Mouse (Mus musculus) forebrain, embryonic 14.5 days (tissue): Measurements from ENCODE around the gene Ino80b. TPM values are rescaled to one million over a fixed set of nuclear protein-coding genes. Genes with fewer than 3 reads are reported as not detected.

Experiments
- ATAC-seq: fragments of 200-750 bp; cut with Nextera tagmentation; 2 replicates; pipeline ENCODE4 v1.8.0; 2017; ENCODE audit warnings: mild to moderate bottlenecking, moderate library complexity
- DNase-seq: peaks from one replicate; pipeline ENCODE4 v3.0.0-alpha.2; 2015; ENCODE audit warnings: low spot score
- H3K27ac ChIP-seq: fragments of 300-500 bp; sonication (generic); 2 replicates; pipeline ENCODE4 v1.5.1; 2014; ENCODE audit warnings: low read depth, mild to moderate bottlenecking, control low read depth, low read length, moderate library complexity
- H3K27me3 ChIP-seq: fragments of 300-500 bp; sonication (generic); replicated peaks from 2 replicates; pipeline ENCODE4 v1.6.1; 2014; ENCODE audit warnings: low read length, control low read depth, mixed read lengths; ENCODE audit not compliant: control insufficient read depth, insufficient read depth
- H3K36me3 ChIP-seq: fragments of 300-500 bp; sonication (generic); 2 replicates; pipeline ENCODE4 v1.6.1; 2014; ENCODE audit warnings: low read length, control low read depth; ENCODE audit not compliant: control insufficient read depth, insufficient read depth
- H3K4me1 ChIP-seq: fragments of 300-500 bp; sonication (generic); 2 replicates; pipeline ENCODE4 v1.6.1; 2014; ENCODE audit warnings: antibody characterized with exemption, low read length, control low read depth; ENCODE audit not compliant: control insufficient read depth, insufficient read depth
- H3K4me2 ChIP-seq: fragments of 300-500 bp; sonication (generic); 2 replicates; pipeline ENCODE4 v1.6.1; 2014; ENCODE audit warnings: mild to moderate bottlenecking, control low read depth, low read length
- H3K4me3 ChIP-seq: fragments of 300-500 bp; sonication (generic); 2 replicates; pipeline ENCODE4 v1.5.1; 2014; ENCODE audit warnings: low read depth, low read length, control low read depth
- H3K9ac ChIP-seq: fragments of 300-500 bp; sonication (generic); 2 replicates; pipeline ENCODE4 v1.6.1; 2014; ENCODE audit warnings: mild to moderate bottlenecking, low read length, control low read depth, moderate library complexity
- H3K9me3 ChIP-seq: fragments of 300-500 bp; sonication (generic); replicated peaks from 2 replicates; pipeline ENCODE4 v1.6.1; 2016; ENCODE audit warnings: low read length, control low read depth, mixed read lengths; ENCODE audit not compliant: control insufficient read depth
- WGBS: fragments of 180-500 bp; shearing (Covaris S2); extraction: QIAGEN DNeasy Blood & Tissue Kit; methylation state at CpG from one replicate; pipeline ENCODE4 v1.1.7; 2014; 5-methylcytosine and 5-hydroxymethylcytosine counted together
- polyA plus RNA-seq: library from polyadenylated mRNA; unstranded; fragments of >200 nt; fragmentation: Nextera tagmentation; extraction: Ambion mirVana; gene quantifications from 2 replicates; pipeline ENCODE4 v1.2.1, GENCODE M21; 2014

The Ino80b gene
- polyA plus RNA-seq, 1 experiment from 2014 or later = 15.6 TPM

GRCm38 (mm10) chr6:83087926-83088260 is 37.3 kb downstream of the Ino80b start:
- under 1% methylated on average over 9 of the region's 9 CpGs for WGBS
- ATAC-seq = no peak
- Histone ChIP-seq H3K4me1 (no peaks in the 10 kb centered on the region), H3K4me3 (no peak overlapping the region), H3K27ac (no peak overlapping the region), H3K9me3 (no peaks in the 10 kb centered on the region), H3K9ac (no peak overlapping the region), H3K36me3 (no peaks in the 10 kb centered on the region), H3K27me3 (peaks cover 70% of the 10 kb centered on the region), H3K4me2 (no peak overlapping the region)
- DNase-seq = no peak

- under 1% methylated on average over 47 of the region's 47 CpGs for WGBS
- peak overlapping the region; percentile 8; the same call in 1 of the 2 replicates for H3K4me3 ChIP-seq
Measured at GRCm38 (mm10) chr6:83087205-83087925, 37.9 kb downstream of the Ino80b start.

GRCm38 (mm10) chr6:83086121-83087035 is 38.9 kb downstream of the Ino80b start, which contains the start of gene Lbx2:
Gene Lbx2 (plus strand): TSS chr6:83086367.
- Histone ChIP-seq H3K9ac (no peak within 1 kb of the TSS), H3K4me3 (no peak within 1 kb of the TSS), H3K27ac (no peak within 1 kb of the TSS), H3K36me3 (0 out of 2 replicates have a peak, but pooled peaks cover 5% of the 10 kb centered on the region), H3K27me3 (peaks cover 76% of the 10 kb centered on the region), H3K4me2 (no peak within 1 kb of the TSS), H3K4me1 (no peaks in the 10 kb centered on the region), H3K9me3 (no peaks in the 10 kb centered on the region)
- DNase-seq = no peak
- ATAC-seq = no peak
- WGBS = 2% methylated on average over 42 of the region's 42 CpGs

More at GRCm38 (mm10) chr6:83087205-83087925, 37.9 kb downstream of the Ino80b start:
- Histone ChIP-seq H3K27me3 (peaks cover 75% of the 10 kb centered on the region), H3K9me3 (no peaks in the 10 kb centered on the region), H3K27ac (no peak overlapping the region), H3K36me3 (0 out of 2 replicates have a peak, but pooled peaks cover under 1% of the 10 kb centered on the region), H3K4me2 (0 out of 2 replicates have a peak overlapping the region, but pooled peaks have one; percentile 4), H3K9ac (no peak overlapping the region), H3K4me1 (no peaks in the 10 kb centered on the region)
- DNase-seq = no peak
- no peak for ATAC-seq

- Histone ChIP-seq H3K36me3 (peaks cover 22% of the 10 kb centered on the region), H3K4me2 (no peak overlapping the region), H3K27me3 (peaks cover 66% of the 10 kb centered on the region), H3K4me3 (no peak overlapping the region), H3K4me1 (no peaks in the 10 kb centered on the region), H3K9ac (no peak overlapping the region), H3K9me3 (no peaks in the 10 kb centered on the region), H3K27ac (no peak overlapping the region)
- DNase-seq = no peak
- WGBS = 2% methylated on average over 6 of the region's 6 CpGs
- ATAC-seq = no peak
Measured at GRCm38 (mm10) chr6:83084477-83084876, 40.8 kb downstream of the Ino80b start.

GRCm38 (mm10) chr6:83083497-83083896 is 41.7 kb downstream of the Ino80b start:
- Histone ChIP-seq H3K27me3 (peaks cover 59% of the 10 kb centered on the region), H3K9me3 (no peaks in the 10 kb centered on the region), H3K36me3 (peaks cover 22% of the 10 kb centered on the region), H3K27ac (no peak overlapping the region), H3K4me3 (no peak overlapping the region), H3K9ac (no peak overlapping the region), H3K4me2 (no peak overlapping the region), H3K4me1 (peaks cover 5% of the 10 kb centered on the region; the same call in 1 of the 2 replicates)
- 14% methylated on average over 5 of the region's 5 CpGs for WGBS
- ATAC-seq (no peak), DNase-seq (no peak)

- Histone ChIP-seq H3K27ac (no peak overlapping the region), H3K4me1 (peaks cover 5% of the 10 kb centered on the region; the same call in 1 of the 2 replicates), H3K4me3 (no peak overlapping the region), H3K4me2 (no peak overlapping the region), H3K36me3 (peaks cover 22% of the 10 kb centered on the region), H3K27me3 (peaks cover 41% of the 10 kb centered on the region), H3K9me3 (no peaks in the 10 kb centered on the region), H3K9ac (no peak overlapping the region)
- no peak for DNase-seq
- no peak for ATAC-seq
- 97% methylated on average over 5 of the region's 5 CpGs for WGBS
Measured at GRCm38 (mm10) chr6:83080210-83080609, 45.0 kb downstream of the Ino80b start.

GRCm38 (mm10) chr6:83078324-83078858 is 46.8 kb downstream of the Ino80b start:
- DNase-seq (peak; percentile 99), ATAC-seq (peak; percentile 96)
- peaks cover 22% of the 10 kb centered on the region for H3K36me3 ChIP-seq
- peak overlapping the region; percentile 80 for H3K9ac ChIP-seq
- peak overlapping the region; percentile 89 for H3K27ac ChIP-seq
- no peaks in the 10 kb centered on the region for H3K9me3 ChIP-seq
- peaks cover 5% of the 10 kb centered on the region; the same call in 1 of the 2 replicates for H3K4me1 ChIP-seq
- WGBS = under 1% methylated on average over 46 of the region's 46 CpGs
- peak overlapping the region; percentile 72 for H3K4me3 ChIP-seq
- peaks cover 36% of the 10 kb centered on the region for H3K27me3 ChIP-seq
- H3K4me2 ChIP-seq = peak overlapping the region; percentile 97

- Histone ChIP-seq H3K27me3 (peaks cover 35% of the 10 kb centered on the region), H3K4me1 (peaks cover 5% of the 10 kb centered on the region; the same call in 1 of the 2 replicates), H3K4me2 (peak within 1 kb of the TSS; percentile 97), H3K4me3 (peak within 1 kb of the TSS; percentile 72), H3K9ac (peak within 1 kb of the TSS; percentile 80), H3K36me3 (peaks cover 22% of the 10 kb centered on the region), H3K27ac (peak within 1 kb of the TSS; percentile 89), H3K9me3 (no peaks in the 10 kb centered on the region)
- ATAC-seq (peak; percentile 66), DNase-seq (peak; percentile 49)
- WGBS = 0% methylated on average over 51 of the region's 54 CpGs
Measured at GRCm38 (mm10) chr6:83077630-83078323, 47.5 kb downstream of the Ino80b start, which contains the start of gene Pcgf1. Gene Pcgf1 (plus strand): TSS chr6:83077869.
